Mouse (Mus musculus) CH12.LX (cell line): ENCODE measurements around the gene Atp11c. TPM values are rescaled to one million over a fixed set of nuclear protein-coding genes. Genes with fewer than 3 reads are reported as not detected.
A peak's percentile ranks its signal among the peaks of the same experiment; 100 is the strongest.

Experiments used
- DNase-seq: peaks from one replicate; pipeline ENCODE4 v3.0.0-alpha.2; 2013; ENCODE audit errors: extremely low read depth
- H3K27ac ChIP-seq: 2 replicates; pipeline ENCODE4 v1.5.1; 2012; ENCODE audit warnings: low read depth, mild to moderate bottlenecking, control low read depth, moderate library complexity; ENCODE audit not compliant: insufficient read depth
- H3K27me3 ChIP-seq: replicated peaks from 2 replicates; pipeline ENCODE3; 2012; ENCODE audit warnings: inconsistent platforms
- H3K36me3 ChIP-seq, 2 experiments: replicated peaks in 1 of 2; 2 replicates each; pipeline versions ENCODE3 to v1.6.1; 2012; ENCODE audit warnings: inconsistent platforms in 1 of 2, low read length in 1 of 2, mild to moderate bottlenecking in 1 of 2, mixed read lengths in 1 of 2, moderate library complexity in 1 of 2; ENCODE audit not compliant: control insufficient read depth in 1 of 2, insufficient read depth in 1 of 2
- H3K4me1 ChIP-seq, 2 experiments: 2 replicates each; pipeline ENCODE4 v1.6.1; 2012; ENCODE audit warnings: inconsistent platforms in 1 of 2, moderate library complexity in 1 of 2; ENCODE audit not compliant: insufficient read depth in 2 of 2, control insufficient read depth in 1 of 2
- H3K4me2 ChIP-seq: 2 replicates; pipeline ENCODE4 v1.6.1; 2012; ENCODE audit warnings: low read depth, mild to moderate bottlenecking, control low read depth; ENCODE audit not compliant: poor library complexity, insufficient read depth, severe bottlenecking
- H3K4me3 ChIP-seq, 3 experiments: fragments of 150-350 bp in 1 of 3; sonication (generic) in 1 of 3; replicated peaks in 1 of 3; 2 replicates each; pipeline versions ENCODE3 to v1.5.1; 2011 to 2012; ENCODE audit warnings: low read depth in 2 of 3, low read length in 2 of 3, mild to moderate bottlenecking in 2 of 3, moderate library complexity in 2 of 3, control low read depth in 1 of 3, improper control_type of control experiment in 1 of 3, inconsistent platforms in 1 of 3, mixed read lengths in 1 of 3; ENCODE audit not compliant: poor library complexity in 1 of 3
- H3K79me2 ChIP-seq: replicated peaks from 2 replicates; pipeline ENCODE4 v1.6.1; 2012; ENCODE audit warnings: mild to moderate bottlenecking, moderate library complexity; ENCODE audit not compliant: control insufficient read depth, poor library complexity, insufficient read depth, severe bottlenecking; ENCODE audit errors: extremely low read depth
- H3K9ac ChIP-seq: 2 replicates; pipeline ENCODE4 v1.6.1; 2012; ENCODE audit warnings: low read depth, mild to moderate bottlenecking, control low read depth, moderate library complexity; ENCODE audit not compliant: insufficient read depth
- H3K9me3 ChIP-seq: replicated peaks from 2 replicates; pipeline ENCODE3; 2012; ENCODE audit warnings: low read length, inconsistent platforms, mixed read lengths
- E2F4 ChIP-seq: IDR thresholded peaks from 2 replicates; pipeline ENCODE4 v1.6.1; 2011; ENCODE audit warnings: low read depth, low read length, improper control_type of control experiment; ENCODE audit not compliant: insufficient replicate concordance
- JUN ChIP-seq: IDR thresholded peaks from 2 replicates; pipeline ENCODE4 v1.6.1; 2011; ENCODE audit warnings: low read depth, mild to moderate bottlenecking, low read length, improper control_type of control experiment, moderate library complexity; ENCODE audit not compliant: insufficient read depth
- JUND ChIP-seq: conservative IDR thresholded peaks from 2 replicates; pipeline ENCODE4 v1.6.1; 2011; ENCODE audit warnings: low read depth, low read length, improper control_type of control experiment
- MXI1 ChIP-seq: IDR thresholded peaks from 2 replicates; pipeline ENCODE4 v1.6.1; 2011; ENCODE audit warnings: mild to moderate bottlenecking, low read depth, low read length, improper control_type of control experiment
- POLR2A ChIP-seq: IDR thresholded peaks from 2 replicates; pipeline ENCODE4 v1.6.1; 2011; ENCODE audit warnings: low read depth, mild to moderate bottlenecking, improper control_type of control experiment, low read length
- POLR2AphosphoS2 ChIP-seq: IDR thresholded peaks from 2 replicates; pipeline ENCODE4 v1.6.1; 2011; ENCODE audit warnings: low read depth, low read length, improper control_type of control experiment
- RAD21 ChIP-seq: IDR thresholded peaks from 2 replicates; pipeline ENCODE4 v1.6.1; 2011; ENCODE audit warnings: low read depth, mild to moderate bottlenecking, low read length, improper control_type of control experiment, moderate library complexity
- UBTF ChIP-seq: IDR thresholded peaks from 2 replicates; pipeline ENCODE4 v1.6.1; 2012; ENCODE audit warnings: low read depth, mild to moderate bottlenecking, inconsistent platforms, low read length, improper control_type of control experiment, moderate library complexity
- ZC3H11A ChIP-seq: IDR thresholded peaks from 2 replicates; pipeline ENCODE4 v1.6.1; 2012; ENCODE audit warnings: low read depth, mild to moderate bottlenecking, inconsistent platforms, low read length, improper control_type of control experiment
- ZKSCAN1 ChIP-seq: IDR thresholded peaks from 2 replicates; pipeline ENCODE4 v1.6.1; 2012; ENCODE audit warnings: low read depth, inconsistent platforms, low read length, improper control_type of control experiment, borderline replicate concordance
- ZMIZ1 ChIP-seq: IDR thresholded peaks from 2 replicates; pipeline ENCODE4 v1.6.1; 2012; ENCODE audit warnings: low read depth, mild to moderate bottlenecking, inconsistent platforms, low read length, improper control_type of control experiment
- dilution Hi-C: fragments of 300-500 bp; cut with MboI; formaldehyde crosslinking; loops from 2 replicates; pipeline ENCODE4 v1.14.3; 2020; ENCODE audit warnings: low sequenced_read_pairs; ENCODE audit not compliant: extremely low pct_unique_long_range_greater_than_20kb, extremely low pct_ligation_motif_present
- in situ Hi-C: fragments of 300-500 bp; cut with MboI; formaldehyde crosslinking; loops from 3 replicates; pipeline ENCODE4 v1.14.3; 2019; ENCODE audit warnings: low sequenced_read_pairs, low pct_ligation_motif_present, low pct_unique_long_range_greater_than_20kb, mixed read lengths
- polyA plus RNA-seq: library from polyadenylated mRNA; unstranded; fragments of >175 nt; gene quantifications from 2 replicates; pipeline ENCODE4 v1.2.1, GENCODE M21; 2012; ENCODE audit warnings: low read depth; ENCODE audit not compliant: insufficient read length
- total RNA-seq, 2 experiments: library from RNA; depleted of rRNA; stranded (reverse); fragments of 300-350 nt in 1 of 2; fragments of >200 nt in 1 of 2; gene quantifications; 2 replicates each; pipeline ENCODE4 v1.2.3; 2012 to 2014

The Atp11c gene
- total and polyA plus RNA-seq, 3 experiments, result 4.2 to 11.0 (median 7.3) TPM

DNA sequence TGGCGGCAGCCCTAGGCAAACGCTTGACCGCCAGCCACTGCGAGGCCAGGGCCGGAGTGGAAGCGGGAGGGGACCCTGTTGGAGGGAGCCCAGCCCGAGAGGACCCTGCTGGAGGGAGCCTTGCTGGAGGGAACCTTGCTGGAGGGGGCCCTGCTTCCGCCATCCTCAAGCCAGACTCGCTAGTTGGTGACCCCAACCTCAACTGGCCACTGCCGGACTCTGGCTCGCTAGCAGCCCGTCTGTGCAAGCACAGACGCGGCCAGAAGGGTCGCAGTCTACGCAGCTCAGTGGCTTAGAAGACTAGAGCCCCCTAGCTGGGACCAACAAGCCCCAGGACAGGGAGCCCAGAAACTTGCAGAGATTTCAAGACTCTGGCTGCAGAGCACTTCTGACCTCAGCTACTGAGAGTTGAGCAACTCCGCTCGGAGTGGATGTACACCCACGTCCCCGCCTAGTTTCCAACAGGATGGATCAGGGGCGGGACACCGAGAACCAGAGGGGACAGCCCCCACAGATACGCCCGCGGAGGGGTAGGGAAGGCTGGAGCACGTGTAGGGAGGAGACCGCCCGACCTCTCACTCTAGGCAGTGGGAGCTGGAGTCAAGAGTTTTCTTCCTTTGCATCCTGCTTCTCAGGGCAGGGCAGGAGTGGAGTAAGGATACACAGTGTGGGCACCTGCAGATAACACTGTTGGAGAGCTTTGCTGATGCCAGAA is 413.6 kb downstream of the Atp11c start, which contains the start of gene Mcf2:
TSS of gene Mcf2 (minus strand) at position 346 of the 715 bp plus-strand sequence.
- Histone ChIP-seq H3K27ac (no peak within 1 kb of the TSS), H3K4me2 (peak within 1 kb of the TSS; percentile 19; the same call in 1 of the 2 replicates), H3K4me3 (no peak within 1 kb of the TSS)

DNA sequence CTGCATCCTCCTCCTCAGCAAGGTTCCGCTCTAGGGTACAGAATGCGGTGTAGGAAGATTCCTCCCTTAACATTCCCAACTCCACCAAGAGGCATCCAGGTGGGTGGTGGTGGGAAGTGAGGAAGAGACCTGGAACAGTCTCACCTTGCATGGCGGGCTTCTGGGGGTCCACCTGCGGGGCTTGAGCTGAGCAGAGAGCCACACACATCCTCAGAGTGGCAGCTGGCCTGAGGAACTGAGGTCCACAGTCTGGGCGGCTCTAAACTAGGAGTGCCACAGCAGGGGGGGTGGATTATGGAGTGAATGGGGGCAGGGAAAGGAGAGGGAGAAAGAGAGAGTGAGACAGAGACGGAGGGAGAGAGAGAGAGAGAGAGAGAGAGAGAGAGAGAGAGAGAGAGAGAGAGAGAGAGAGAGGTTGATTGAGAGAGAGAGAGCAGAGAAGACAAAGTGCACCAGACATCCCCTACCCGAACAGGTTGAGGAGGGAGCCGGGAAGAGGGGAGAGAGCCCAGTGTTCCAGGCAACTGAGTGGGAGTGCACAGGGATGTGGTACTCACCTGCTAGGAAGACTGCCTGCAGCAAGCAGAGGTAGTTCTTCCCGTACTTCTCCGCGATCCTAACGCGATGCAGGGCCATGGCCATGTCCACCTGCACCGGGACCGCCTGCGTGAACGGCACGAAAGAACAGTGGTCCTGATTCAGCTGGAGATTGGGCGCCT is 414.3 kb downstream of the Atp11c start:
- Histone ChIP-seq H3K79me2 (no peaks in the 10 kb centered on the region), H3K36me3 (no peaks in the 10 kb centered on the region), H3K27me3 (no peaks in the 10 kb centered on the region), H3K9ac (no peak overlapping the region), H3K9me3 (no peaks in the 10 kb centered on the region), H3K4me1 (0 out of 4 replicates have a peak, but pooled peaks cover 0 to 4% of the 10 kb centered on the region in 2 experiments)
- no peak for DNase-seq
- dilution Hi-C loops, result no loop called here
- in situ Hi-C loops, result no loop called here
- TF ChIP-seq ZKSCAN1, result no peak
- no peak for TF ChIP-seq JUN
- TF ChIP-seq POLR2AphosphoS2, result no peak
- TF ChIP-seq, all 38 proteins: peak for 0
- no peak overlapping the region for H3K27ac ChIP-seq
- H3K4me2 ChIP-seq, result no peak overlapping the region
- H3K4me3 ChIP-seq, result no peak overlapping the region

More for the DNA sequence above, 413.6 kb downstream of the Atp11c start, which contains the start of gene Mcf2:
- Histone ChIP-seq H3K79me2 (no peaks in the 10 kb centered on the region), H3K27me3 (no peaks in the 10 kb centered on the region), H3K9ac (no peak within 1 kb of the TSS), H3K9me3 (no peaks in the 10 kb centered on the region), H3K4me1 (0 out of 4 replicates have a peak, but pooled peaks cover 0 to 4% of the 10 kb centered on the region in 2 experiments), H3K36me3 (no peaks in the 10 kb centered on the region)
- dilution Hi-C loops (no loop called here), in situ Hi-C loops (no loop called here)
- no peak for DNase-seq
- no peak for TF ChIP-seq ZC3H11A
- no peak for TF ChIP-seq E2F4
- TF ChIP-seq RAD21, result no peak
- no peak for TF ChIP-seq UBTF
- TF ChIP-seq ZMIZ1, result no peak
- TF ChIP-seq POLR2A, result no peak
- no peak for TF ChIP-seq JUND
- no peak for TF ChIP-seq MXI1

Other genes starting within 250 kb of the Atp11c start
- gene Gm7073, start 53.4 kb downstream of the Atp11c start, total RNA-seq (2012; rRNA removed), result not detected in 2 replicates
- not detected in 2 replicates for gene Gm7073, start 53.4 kb downstream of the Atp11c start, total RNA-seq (2014; rRNA removed)
- gene Gm7073, start 53.4 kb downstream of the Atp11c start, polyA plus RNA-seq, result not detected in 2 replicates